In the genomic region with DNA sequence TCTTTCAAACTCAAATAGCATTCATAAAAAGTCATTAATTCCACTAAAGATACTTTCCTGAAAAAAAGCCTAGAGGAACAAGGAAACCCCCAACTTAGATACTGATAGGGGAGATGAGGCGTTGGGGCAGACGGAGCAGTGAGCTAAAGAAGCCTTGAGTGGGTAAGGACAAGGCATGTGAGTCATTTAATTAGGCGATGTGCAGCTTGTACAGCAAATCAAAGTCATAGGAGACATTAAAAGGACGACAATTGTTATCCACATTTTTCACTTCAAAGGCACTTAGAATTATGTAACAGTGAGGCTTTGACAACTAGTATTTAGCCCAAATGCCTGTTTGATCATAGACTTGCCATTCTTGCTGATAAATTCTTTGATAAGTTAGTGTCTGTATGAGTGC, we compare ENCODE assay signal across 12 mouse cellular contexts.
"Had no signal": no experiment of that assay in that cellular context is flagged by ENCODE, and none has a peak within 500 bp of the region (broad histone marks: within the 10 kb centered on the region; RNA-seq: fewer than 3 reads in every experiment).

No protein-coding gene starts in this region.

- DNase-seq: left cerebral cortex, postnatal 4 days; liver; liver, embryonic 13.5 days; liver, postnatal 0 days; lung, adult 18-20 months; lung, adult 2 months; lung, embryonic 14.5 days; lung, postnatal 10 days; lung, postnatal 14 days; lung, postnatal 36 days; lung, postnatal 4 days; midbrain, embryonic 14.5 days had no signal
